Mouse (Mus musculus) lung, postnatal 0 days (tissue): ENCODE measurements around the gene Cap1.

Experiments
- CTCF ChIP-seq: IDR thresholded peaks from 2 replicates; pipeline ENCODE4 v1.5.1; 2016; ENCODE audit warnings: antibody characterized with exemption, mild to moderate bottlenecking
- EP300 ChIP-seq: IDR thresholded peaks from 2 replicates; pipeline ENCODE4 v1.6.1; 2016; ENCODE audit warnings: antibody characterized with exemption, mild to moderate bottlenecking, control low read depth

GRCm38 (mm10) chr4:122885768-122886578, at the start of gene Cap1:
- TF ChIP-seq CTCF (no peak), EP300 (peak; percentile 71; the same call in 1 of the 2 replicates)
